In the genomic region with DNA sequence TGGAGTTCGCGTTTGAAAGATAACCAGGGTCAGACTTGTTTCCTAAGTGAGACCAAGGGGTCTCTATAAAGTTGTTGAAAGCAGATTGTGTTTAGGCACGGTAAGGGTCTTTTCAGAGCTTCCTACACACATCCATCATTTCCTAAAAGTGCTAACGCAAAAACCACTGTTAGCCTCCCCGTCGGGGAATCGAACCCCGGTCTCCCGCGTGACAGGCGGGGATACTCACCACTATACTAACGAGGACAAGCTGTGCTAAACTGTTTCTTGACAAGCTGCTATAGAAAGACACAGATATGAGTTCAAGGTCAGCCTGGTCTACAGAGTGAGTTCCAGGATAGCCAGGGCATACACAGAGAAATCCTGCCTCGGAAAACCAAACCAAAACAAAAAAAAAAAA, we compare ENCODE assay signal across 8 mouse cellular contexts. TPM values are rescaled to one million over a fixed set of nuclear protein-coding genes. Genes with fewer than 3 reads are reported as not detected.
DNase-seq lines count a peak whose midpoint lies in the region; ATAC-seq lines count a peak whose summit lies in the region.

No protein-coding gene starts in this region.

- peak; percentile 60 for ATAC-seq in hindbrain, embryonic 11.5 days (ENCODE audit: low FRiP score)
- ATAC-seq in lung, embryonic 16.5 days (ENCODE audit: low read depth), result peak; percentile 34

- peak; percentile 95 for DNase-seq in MEL-GATA-1-ER (ENCODE audit: extremely low read depth, low read depth)
- DNase-seq in cerebellum, adult 8-10 months, result peak; percentile 67
- DNase-seq in forelimb bud, embryonic 11.5 days (ENCODE audit: low read depth, low spot score), result peak; percentile 94
- DNase-seq in hindbrain, embryonic 11.5 days (ENCODE audit: low spot score), result peak; percentile 91
- peak; percentile 79 for DNase-seq in layer of hippocampus, adult 9-11 months
- peak; percentile 79 for DNase-seq in ovary, postnatal 14 days (ENCODE audit: low spot score)
- DNase-seq in thymus, postnatal 25 days, result peak; percentile 89

- H3K27me3 ChIP-seq in hindbrain, embryonic 11.5 days (ENCODE audit: control insufficient read depth, insufficient read depth, low read length), result no peaks in the 10 kb centered on the region
- H3K27me3 ChIP-seq in lung, embryonic 16.5 days (ENCODE audit: control insufficient read depth, insufficient read depth, low read depth, low read length), result no peaks in the 10 kb centered on the region

- no peaks in the 10 kb centered on the region for H3K9me3 ChIP-seq in hindbrain, embryonic 11.5 days (ENCODE audit: control insufficient read depth, low read length)
- no peaks in the 10 kb centered on the region for H3K9me3 ChIP-seq in lung, embryonic 16.5 days (ENCODE audit: control insufficient read depth, low read length)

- H3K36me3 ChIP-seq in hindbrain, embryonic 11.5 days (ENCODE audit: control insufficient read depth, insufficient read depth, low read length), result 0 out of 2 replicates have a peak, but pooled peaks cover under 1% of the 10 kb centered on the region
- peaks cover 4% of the 10 kb centered on the region; the same call in 1 of the 2 replicates for H3K36me3 ChIP-seq in lung, embryonic 16.5 days (ENCODE audit: control insufficient read depth, insufficient read depth, low read length)

- 0 out of 2 replicates have a peak, but pooled peaks cover 3% of the 10 kb centered on the region for H3K4me1 ChIP-seq in hindbrain, embryonic 11.5 days (replicated peaks; ENCODE audit: control insufficient read depth, insufficient read depth, low read length)
- peaks cover 14% of the 10 kb centered on the region for H3K4me1 ChIP-seq in lung, embryonic 16.5 days (replicated peaks; ENCODE audit: control insufficient read depth, insufficient read depth, low read length)

- no peak overlapping the region for H3K9ac ChIP-seq in hindbrain, embryonic 11.5 days (ENCODE audit: low read depth, low read length)
- H3K9ac ChIP-seq in lung, embryonic 16.5 days (ENCODE audit: low read length), result no peak overlapping the region

- no peak overlapping the region for H3K27ac ChIP-seq in hindbrain, embryonic 11.5 days (ENCODE audit: low read depth, low read length)
- H3K27ac ChIP-seq in lung, embryonic 16.5 days (ENCODE audit: low read length), result peak overlapping the region; percentile 18; the same call in 1 of the 2 replicates

- peak overlapping the region; percentile 30 for H3K4me3 ChIP-seq in hindbrain, embryonic 11.5 days (ENCODE audit: low read depth, low read length)
- H3K4me3 ChIP-seq in lung, embryonic 16.5 days (ENCODE audit: low read length), result peak overlapping the region; percentile 42

- H3K4me2 ChIP-seq in hindbrain, embryonic 11.5 days (replicated peaks; ENCODE audit: low read depth, low read length), result 0 out of 2 replicates have a peak overlapping the region, but pooled peaks have one; percentile 29
- peak overlapping the region; percentile 48 for H3K4me2 ChIP-seq in lung, embryonic 16.5 days (ENCODE audit: low read depth, low read length)

- under 1% methylated on average over 13 of the region's 13 CpGs for WGBS in hindbrain, embryonic 11.5 days
- WGBS in lung, embryonic 16.5 days, result 0% methylated on average over 13 of the region's 13 CpGs

RNA-seq across cellular contexts. Expression of a gene that starts 18.8 kb away (rescaled TPM):
- 1,074 and 1,099 TPM in 2 replicates for polyA plus RNA-seq in hindbrain, embryonic 11.5 days (2014; fragmentation: Nextera tagmentation; extraction: Ambion mirVana)
- 1,152 and 1,205 TPM in 2 replicates for polyA plus RNA-seq in lung, embryonic 16.5 days (2015; fragmentation: Nextera tagmentation; extraction: Ambion mirVana)

RNA-seq across cellular contexts. Expression of a gene that starts 19.7 kb away (rescaled TPM):
- polyA plus RNA-seq in hindbrain, embryonic 11.5 days (2014; fragmentation: Nextera tagmentation; extraction: Ambion mirVana), result 0.59 TPM in 1 of 2 replicates, not detected in the other
- 0.29 and 0.36 TPM in 2 replicates for polyA plus RNA-seq in lung, embryonic 16.5 days (2015; fragmentation: Nextera tagmentation; extraction: Ambion mirVana)

RNA-seq across cellular contexts. Expression of a gene that starts 25.1 kb away (rescaled TPM):
- polyA plus RNA-seq in hindbrain, embryonic 11.5 days (2014; fragmentation: Nextera tagmentation; extraction: Ambion mirVana), result 10.4 and 12.5 TPM in 2 replicates
- 10.1 and 10.6 TPM in 2 replicates for polyA plus RNA-seq in lung, embryonic 16.5 days (2015; fragmentation: Nextera tagmentation; extraction: Ambion mirVana)

RNA-seq across cellular contexts. Expression of a gene that starts 32.5 kb away (rescaled TPM):
- polyA plus RNA-seq in hindbrain, embryonic 11.5 days (2014; fragmentation: Nextera tagmentation; extraction: Ambion mirVana), result 30.1 and 30.8 TPM in 2 replicates
- polyA plus RNA-seq in lung, embryonic 16.5 days (2015; fragmentation: Nextera tagmentation; extraction: Ambion mirVana), result 29.1 and 31.9 TPM in 2 replicates
